Mouse (Mus musculus) stomach, postnatal 0 days (tissue): Measurements from ENCODE around the gene Mrpl43.

ENCODE experiments used
- CTCF ChIP-seq: IDR thresholded peaks from 2 replicates; pipeline ENCODE4 v1.5.1; 2016; ENCODE audit warnings: antibody characterized with exemption, low read depth, mild to moderate bottlenecking, moderate library complexity
- EP300 ChIP-seq: optimal IDR thresholded peaks from 2 replicates; pipeline ENCODE3; 2016; ENCODE audit warnings: antibody characterized with exemption

DNA sequence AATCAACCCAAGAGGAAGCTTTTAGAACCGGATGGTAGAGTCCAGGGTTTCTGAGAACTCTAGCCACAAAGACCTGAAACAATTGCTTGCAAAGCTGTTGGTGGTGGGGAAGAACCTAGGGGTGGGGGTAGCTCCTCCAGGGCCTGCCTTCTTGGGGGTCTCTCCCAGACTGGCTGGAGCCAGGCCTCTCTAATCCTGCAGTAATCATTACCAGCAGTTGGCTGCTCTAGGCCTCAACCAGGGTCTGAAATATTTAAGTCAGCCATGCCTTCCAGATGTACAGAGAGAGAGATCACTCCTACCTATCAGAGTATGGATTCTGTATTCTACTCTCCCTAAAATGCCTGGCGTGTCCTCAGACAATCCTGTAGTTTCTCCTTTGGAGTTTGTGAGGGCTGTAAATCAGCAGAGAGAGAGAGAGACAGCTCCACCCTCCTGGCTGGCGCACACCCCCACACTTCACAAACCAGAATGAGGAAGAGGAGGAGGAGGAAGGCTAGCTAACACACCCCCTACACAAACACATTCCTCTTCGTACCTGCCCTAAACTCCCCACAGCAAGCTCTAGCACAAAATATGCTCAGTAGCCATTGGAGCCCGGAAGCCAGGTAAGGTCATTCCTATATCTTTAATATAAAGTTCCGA lies 7.5 kb upstream of the Mrpl43 start:
- TF ChIP-seq CTCF, result no peak
- no peak for TF ChIP-seq EP300
